ENCODE assay signal across 9 mouse cellular contexts in genomic region chr7:131560697-131561042, GRCm38 (mm10). TPM values are rescaled to one million over a fixed set of nuclear protein-coding genes. Genes with fewer than 3 reads are reported as not detected.
DNase-seq lines count a peak whose midpoint lies in the region; ATAC-seq and TF ChIP-seq lines count a peak whose summit lies in the region.
"Had no signal": no experiment of that assay in that cellular context is flagged by ENCODE, and none has a peak within 500 bp of the region (broad histone marks: within the 10 kb centered on the region; RNA-seq: fewer than 3 reads in every experiment).

No protein-coding gene starts in this region.

- WGBS in liver, adult 2 months = under 1% methylated on average over 14 of the region's 14 CpGs
- under 1% methylated on average over 14 of the region's 14 CpGs for WGBS in embryonic facial prominence, embryonic 13.5 days
- WGBS in intestine, postnatal 0 days = under 1% methylated on average over 14 of the region's 14 CpGs
- WGBS in neural tube, embryonic 13.5 days = under 1% methylated on average over 14 of the region's 14 CpGs

- H3K4me1 ChIP-seq in liver, adult 2 months (ENCODE audit: control insufficient read depth, insufficient read depth, low read length) = peaks cover 8% of the 10 kb centered on the region
- peaks cover 33% of the 10 kb centered on the region for H3K4me1 ChIP-seq in embryonic facial prominence, embryonic 13.5 days
- 0 out of 2 replicates have a peak, but pooled peaks cover 4% of the 10 kb centered on the region for H3K4me1 ChIP-seq in intestine, postnatal 0 days (replicated peaks; ENCODE audit: control insufficient read depth, insufficient read depth, low read length)
- H3K4me1 ChIP-seq in neural tube, embryonic 13.5 days (replicated peaks) = peaks cover 48% of the 10 kb centered on the region

- H3K27ac ChIP-seq in liver, adult 2 months (replicated peaks; ENCODE audit: insufficient read depth, low read depth, low read length) = peak overlapping the region; percentile 78
- peak overlapping the region; percentile 90 for H3K27ac ChIP-seq in embryonic facial prominence, embryonic 13.5 days
- peak overlapping the region; percentile 65 for H3K27ac ChIP-seq in intestine, postnatal 0 days (ENCODE audit: low read depth, low read length)
- H3K27ac ChIP-seq in neural tube, embryonic 13.5 days (replicated peaks) = peak overlapping the region; percentile 92

- ATAC-seq in embryonic facial prominence, embryonic 13.5 days (ENCODE audit: insufficient number of reproducible peaks, insufficient read depth, low FRiP score, low TSS enrichment, low read depth) = peak; percentile 33
- ATAC-seq in intestine, postnatal 0 days = peak; percentile 34
- peak; percentile 74 for ATAC-seq in neural tube, embryonic 13.5 days (ENCODE audit: low read depth)

- H3K9ac ChIP-seq in liver, adult 2 months (ENCODE audit: low read depth, low read length) = peak overlapping the region; percentile 87
- H3K9ac ChIP-seq in embryonic facial prominence, embryonic 13.5 days = peak overlapping the region; percentile 87
- H3K9ac ChIP-seq in intestine, postnatal 0 days (ENCODE audit: low read depth, low read length) = peak overlapping the region; percentile 61
- peak overlapping the region; percentile 81 for H3K9ac ChIP-seq in neural tube, embryonic 13.5 days

- H3K4me2 ChIP-seq in embryonic facial prominence, embryonic 13.5 days = peak overlapping the region; percentile 74
- peak overlapping the region; percentile 82 for H3K4me2 ChIP-seq in intestine, postnatal 0 days (replicated peaks; ENCODE audit: low read depth)
- peak overlapping the region; percentile 87 for H3K4me2 ChIP-seq in neural tube, embryonic 13.5 days

- peak overlapping the region; percentile 90 for H3K4me3 ChIP-seq in liver, adult 2 months (ENCODE audit: insufficient read depth, low read depth, low read length)
- peak overlapping the region; percentile 82 for H3K4me3 ChIP-seq in embryonic facial prominence, embryonic 13.5 days
- H3K4me3 ChIP-seq in intestine, postnatal 0 days (ENCODE audit: low read depth, low read length) = peak overlapping the region; percentile 71
- peak overlapping the region; percentile 76 for H3K4me3 ChIP-seq in neural tube, embryonic 13.5 days

- peaks cover 27% of the 10 kb centered on the region for H3K36me3 ChIP-seq in liver, adult 2 months (ENCODE audit: control insufficient read depth, insufficient read depth, low read length)
- peaks cover 30% of the 10 kb centered on the region for H3K36me3 ChIP-seq in embryonic facial prominence, embryonic 13.5 days
- H3K36me3 ChIP-seq in intestine, postnatal 0 days (ENCODE audit: control insufficient read depth, insufficient read depth) = peaks cover 24% of the 10 kb centered on the region
- H3K36me3 ChIP-seq in neural tube, embryonic 13.5 days = peaks cover 33% of the 10 kb centered on the region

- TF ChIP-seq POLR2A in liver, adult 2 months (IDR thresholded peaks at IDR 0.05; ENCODE audit: extremely low read depth, insufficient read depth, low read length) = no peak

- TF ChIP-seq CTCF in liver, adult 2 months (IDR thresholded peaks at IDR 0.05; ENCODE audit: low read depth, low read length) = no peak
- no peak for TF ChIP-seq CTCF in intestine, postnatal 0 days (IDR thresholded peaks at IDR 0.05; ENCODE audit: low read depth)

- no peaks in the 10 kb centered on the region for H3K9me3 ChIP-seq in embryonic facial prominence, embryonic 13.5 days
- H3K9me3 ChIP-seq in intestine, postnatal 0 days (ENCODE audit: control insufficient read depth) = no peaks in the 10 kb centered on the region
- H3K9me3 ChIP-seq in neural tube, embryonic 13.5 days = no peaks in the 10 kb centered on the region

- no peak for DNase-seq in liver, adult 2 months (ENCODE audit: extremely low read depth, low read depth, low spot score)
- no peak for DNase-seq in liver
- no peak for DNase-seq in left cerebral cortex, postnatal 14 days (ENCODE audit: low spot score in 2 of 2)
- no peak for DNase-seq in adrenal gland, postnatal 4 days (ENCODE audit: low spot score in 2 of 2)
- no peak for DNase-seq in gastrocnemius, postnatal 36 days

- H3K79me2 ChIP-seq in liver, adult 2 months (ENCODE audit: control insufficient read depth, insufficient read depth, low read length) = no peaks in the 10 kb centered on the region

- H3K27me3 ChIP-seq in liver, adult 2 months (ENCODE audit: control insufficient read depth, insufficient read depth, low read length) = peaks cover 8% of the 10 kb centered on the region
- H3K27me3 ChIP-seq in embryonic facial prominence, embryonic 13.5 days = peaks cover 39% of the 10 kb centered on the region
- peaks cover 38% of the 10 kb centered on the region for H3K27me3 ChIP-seq in intestine, postnatal 0 days (replicated peaks; ENCODE audit: control insufficient read depth, insufficient read depth, low read length)
- H3K27me3 ChIP-seq in neural tube, embryonic 13.5 days = peaks cover 40% of the 10 kb centered on the region

- intact Hi-C loops in left cerebral cortex, postnatal 14 days (cut with DNase I) = loop anchor here (10.0 kb wide), 1 partner anchor 126 kb away; no protein-coding TSS in a partner anchor
- intact Hi-C loops in gastrocnemius, postnatal 36 days (cut with DNase I) = loop anchor here (10.0 kb wide), 1 partner anchor 1036 kb away; the partner anchor contains the start of gene Ate1

RNA-seq across cellular contexts. Expression of gene Bub3, which starts 0.6 kb away (rescaled TPM):
- total RNA-seq in liver, adult 2 months (2014; rRNA removed) = 25.4 and 26.8 TPM in 2 replicates
- 24.5 and 25.2 TPM in 2 replicates for polyA plus RNA-seq in liver, adult 2 months (2012; rRNA removed)
- 232 and 237 TPM in 2 replicates for polyA plus RNA-seq in embryonic facial prominence, embryonic 13.5 days (2015; fragmentation: Nextera tagmentation; extraction: Ambion mirVana)
- polyA plus RNA-seq in intestine, postnatal 0 days (2015; fragmentation: Nextera tagmentation; extraction: Ambion mirVana) = 72.3 and 74.7 TPM in 2 replicates
- 148 and 173 TPM in 2 replicates for polyA plus RNA-seq in neural tube, embryonic 13.5 days (2015; fragmentation: Nextera tagmentation; extraction: Ambion mirVana)
- total RNA-seq in left cerebral cortex, postnatal 14 days (2021) = 10 to 100 TPM; 55.4 to 56.8 TPM
- 10 to 100 TPM; 85.6 to 86.3 TPM for total RNA-seq in adrenal gland, postnatal 4 days (2021)
- total RNA-seq in gastrocnemius, postnatal 36 days (2021) = 10 to 100 TPM; 26.9 to 30.5 TPM

RNA-seq across cellular contexts. Expression of gene Hmx2, which starts 12.1 kb away (rescaled TPM):
- not detected in 2 replicates for total RNA-seq in liver, adult 2 months (2014; rRNA removed)
- not detected in 2 replicates for polyA plus RNA-seq in liver, adult 2 months (2012; rRNA removed)
- polyA plus RNA-seq in embryonic facial prominence, embryonic 13.5 days (2015; fragmentation: Nextera tagmentation; extraction: Ambion mirVana) = 0.08 TPM in 1 of 2 replicates, not detected in the other
- polyA plus RNA-seq in intestine, postnatal 0 days (2015; fragmentation: Nextera tagmentation; extraction: Ambion mirVana) = 0.55 and 0.56 TPM in 2 replicates
- polyA plus RNA-seq in neural tube, embryonic 13.5 days (2015; fragmentation: Nextera tagmentation; extraction: Ambion mirVana) = 1.2 and 1.5 TPM in 2 replicates
- not detected for total RNA-seq in left cerebral cortex, postnatal 14 days (2021)
- total RNA-seq in adrenal gland, postnatal 4 days (2021) = under 1 TPM in 1 of 2 experiments, not detected in 1; 0.25 TPM
- not detected for total RNA-seq in gastrocnemius, postnatal 36 days (2021)
- total RNA-seq: adrenal gland, postnatal 36 days had no signal

RNA-seq across cellular contexts. Expression of gene Hmx3, which starts 18.0 kb away (rescaled TPM):
- not detected in 2 replicates for total RNA-seq in liver, adult 2 months (2014; rRNA removed)
- polyA plus RNA-seq in liver, adult 2 months (2012; rRNA removed) = not detected in 2 replicates
- polyA plus RNA-seq in embryonic facial prominence, embryonic 13.5 days (2015; fragmentation: Nextera tagmentation; extraction: Ambion mirVana) = not detected in 2 replicates
- polyA plus RNA-seq in intestine, postnatal 0 days (2015; fragmentation: Nextera tagmentation; extraction: Ambion mirVana) = 0.91 and 1.4 TPM in 2 replicates
- 0.52 and 1.0 TPM in 2 replicates for polyA plus RNA-seq in neural tube, embryonic 13.5 days (2015; fragmentation: Nextera tagmentation; extraction: Ambion mirVana)
- total RNA-seq in left cerebral cortex, postnatal 14 days (2021) = not detected
- total RNA-seq in adrenal gland, postnatal 4 days (2021) = not detected
- total RNA-seq in gastrocnemius, postnatal 36 days (2021) = not detected
- total RNA-seq: adrenal gland, postnatal 36 days had no signal
